Mouse (Mus musculus): ENCODE results near the gene Ccl3.

Gene Ccl3

GRCm38 (mm10) chr11:83649305-83649841, at the start of gene Ccl3:
Gene Ccl3 (minus strand): TSS chr11:83649355.
- no peak for DNase-seq

- DNase-seq: no peak
These were observed 42.9 kb upstream of the Ccl3 start for GRCm38 (mm10) chr11:83692008-83692407.

- DNase-seq: no peak
These were observed 40.8 kb upstream of the Ccl3 start for GRCm38 (mm10) chr11:83689918-83690317.

- no peak for DNase-seq
These were observed 26.5 kb upstream of the Ccl3 start for GRCm38 (mm10) chr11:83675665-83676064.

- DNase-seq: no peak
These were observed 22.6 kb upstream of the Ccl3 start for GRCm38 (mm10) chr11:83671743-83672142.

GRCm38 (mm10) chr11:83663532-83663931, 14.4 kb upstream of the Ccl3 start:
- no peak for DNase-seq

GRCm38 (mm10) chr11:83662204-83662603, 13.0 kb upstream of the Ccl3 start, which contains the start of gene Ccl4:
Gene Ccl4 (plus strand): TSS chr11:83662584.
- DNase-seq: no peak

GRCm38 (mm10) chr11:83658797-83659196, 9.6 kb upstream of the Ccl3 start:
- DNase-seq: no peak

- no peak for DNase-seq
These were observed 8.4 kb upstream of the Ccl3 start for GRCm38 (mm10) chr11:83657508-83657907.

- no peak for DNase-seq
These were observed 5.5 kb upstream of the Ccl3 start for GRCm38 (mm10) chr11:83654606-83655005.

- DNase-seq: no peak
These were observed 2.6 kb downstream of the Ccl3 start for GRCm38 (mm10) chr11:83646356-83647149.

- DNase-seq: no peak
These were observed 3.6 kb downstream of the Ccl3 start, which contains the start of gene Rpl9-ps1 for GRCm38 (mm10) chr11:83645521-83645920. Gene Rpl9-ps1 (minus strand): TSS chr11:83645621.

- no peak for DNase-seq
These were observed 7.9 kb downstream of the Ccl3 start for GRCm38 (mm10) chr11:83641216-83641615.

- DNase-seq: no peak
These were observed 9.0 kb downstream of the Ccl3 start for GRCm38 (mm10) chr11:83640141-83640540.

GRCm38 (mm10) chr11:83639533-83639932, 9.6 kb downstream of the Ccl3 start:
- no peak for DNase-seq

- no peak for DNase-seq
These were observed 10.2 kb downstream of the Ccl3 start for GRCm38 (mm10) chr11:83638934-83639333.

- no peak for DNase-seq
These were observed 12.4 kb downstream of the Ccl3 start for GRCm38 (mm10) chr11:83636742-83637235.

GRCm38 (mm10) chr11:83634898-83635297, 14.3 kb downstream of the Ccl3 start:
- no peak for DNase-seq

GRCm38 (mm10) chr11:83634425-83634824, 14.7 kb downstream of the Ccl3 start:
- no peak for DNase-seq

- no peak for DNase-seq
These were observed 16.4 kb downstream of the Ccl3 start for GRCm38 (mm10) chr11:83632744-83633143.

- DNase-seq: no peak
These were observed 18.1 kb downstream of the Ccl3 start for GRCm38 (mm10) chr11:83631065-83631464.

GRCm38 (mm10) chr11:83630630-83631029, 18.5 kb downstream of the Ccl3 start:
- no peak for DNase-seq

- DNase-seq: no peak
These were observed 20.3 kb downstream of the Ccl3 start for GRCm38 (mm10) chr11:83628808-83629207.

- DNase-seq: no peak
These were observed 25.6 kb downstream of the Ccl3 start for GRCm38 (mm10) chr11:83623586-83623985.
